Mouse (Mus musculus): Measurements from ENCODE around the gene 4930438A08Rik.
"Not testable (repeated sequence)": the region's sequence is repeated elsewhere in the genome, so short reads cannot be mapped to it uniquely, and the experiment has no call there.

Gene 4930438A08Rik

DNA sequence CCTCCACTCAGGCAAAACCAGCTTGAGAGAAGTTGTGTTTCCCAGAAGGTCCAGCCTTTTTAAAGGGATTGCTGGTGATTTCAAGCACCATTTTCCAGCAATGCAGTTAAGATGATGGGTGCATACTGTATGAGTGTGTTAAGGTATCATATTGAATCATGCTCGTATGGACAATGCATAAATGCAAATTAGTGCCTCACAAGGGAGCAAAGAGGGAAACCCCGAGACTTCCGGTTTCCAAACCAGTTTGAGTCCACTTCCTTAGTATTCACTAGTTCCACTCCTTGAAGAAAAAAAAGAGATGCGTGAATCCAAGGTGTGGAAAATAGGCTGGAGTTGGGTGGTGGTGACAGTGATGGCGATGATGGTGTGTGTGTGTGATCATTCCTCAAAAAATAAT lies 7.9 kb downstream of the 4930438A08Rik start:
- DNase-seq, result no peak

DNA sequence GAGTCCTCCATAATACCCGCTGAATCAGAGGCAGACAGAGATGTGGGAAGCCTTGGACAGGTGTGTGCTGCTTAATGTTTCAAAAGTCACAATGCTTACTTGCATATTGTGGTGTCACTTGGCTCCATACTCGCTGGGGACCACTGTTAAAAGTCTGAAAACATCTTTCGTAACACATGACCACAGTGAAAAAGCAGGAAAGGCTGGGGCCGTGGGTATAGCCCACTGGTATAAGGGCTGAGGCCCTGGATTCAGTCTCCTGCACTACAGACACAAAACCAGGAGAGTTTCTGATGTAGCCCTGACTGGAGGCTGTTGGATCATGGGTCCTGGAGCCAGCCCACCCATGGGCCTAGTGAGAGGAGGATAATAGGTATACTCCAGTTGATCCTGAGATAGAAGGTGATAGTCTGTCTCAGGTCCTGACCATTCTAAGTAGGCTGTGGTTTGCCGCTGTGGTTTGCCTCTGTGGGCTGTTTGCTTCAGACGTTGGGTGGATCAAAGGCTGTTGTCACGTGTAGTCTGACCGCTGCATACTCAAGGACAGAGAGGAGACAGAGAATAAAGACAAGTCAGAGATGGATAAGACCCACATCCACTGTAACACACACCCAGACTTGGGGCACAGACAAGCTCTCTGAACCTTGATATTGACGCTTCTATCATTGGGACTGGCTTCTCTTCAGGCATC lies 15.5 kb downstream of the 4930438A08Rik start:
- no peak for DNase-seq

DNA sequence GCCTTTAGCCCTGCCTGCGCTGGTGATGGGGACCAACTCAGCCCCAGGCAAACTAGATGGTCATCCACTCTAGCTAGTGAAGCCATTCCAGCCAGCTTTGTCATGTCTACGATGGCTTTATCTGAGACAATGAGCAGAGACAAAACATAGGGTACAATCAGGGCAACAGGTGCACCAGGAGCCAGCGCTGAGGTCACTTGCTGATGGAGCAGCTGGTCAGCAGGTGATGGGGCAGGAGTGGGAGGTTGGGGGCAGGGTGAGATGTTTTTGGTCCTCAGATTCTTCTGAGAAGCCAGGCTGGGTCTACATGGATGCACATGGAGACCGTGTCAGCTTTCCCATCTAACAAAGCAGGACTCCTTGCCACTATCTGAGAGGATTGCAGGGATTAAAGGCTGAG lies 16.2 kb downstream of the 4930438A08Rik start:
- DNase-seq, result no peak

DNA sequence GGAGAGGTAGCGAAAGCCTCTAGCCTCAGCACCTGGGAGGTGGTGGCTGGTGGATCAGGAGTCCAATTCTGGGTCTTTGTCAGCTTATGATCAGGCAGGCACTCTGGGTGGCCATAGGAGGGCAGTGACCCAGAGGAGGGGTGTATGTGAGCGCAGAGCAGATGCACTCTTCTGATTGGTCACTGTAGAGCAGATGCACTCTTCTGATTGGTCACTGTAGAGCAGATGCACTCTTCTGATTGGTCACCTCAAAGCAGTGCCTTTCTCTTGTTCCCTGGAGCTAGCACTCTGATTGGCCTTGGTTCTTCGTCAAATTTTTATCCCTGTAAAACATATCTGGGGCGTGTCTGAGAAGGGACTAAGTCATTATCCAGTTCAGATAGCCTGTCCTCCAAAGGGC lies 18.2 kb downstream of the 4930438A08Rik start:
- DNase-seq, result no peak

- peak; percentile 33 to 59 for DNase-seq
Observed at GRCm38 (mm10) chr11:58297396-58297795, 22.8 kb downstream of the 4930438A08Rik start.

DNA sequence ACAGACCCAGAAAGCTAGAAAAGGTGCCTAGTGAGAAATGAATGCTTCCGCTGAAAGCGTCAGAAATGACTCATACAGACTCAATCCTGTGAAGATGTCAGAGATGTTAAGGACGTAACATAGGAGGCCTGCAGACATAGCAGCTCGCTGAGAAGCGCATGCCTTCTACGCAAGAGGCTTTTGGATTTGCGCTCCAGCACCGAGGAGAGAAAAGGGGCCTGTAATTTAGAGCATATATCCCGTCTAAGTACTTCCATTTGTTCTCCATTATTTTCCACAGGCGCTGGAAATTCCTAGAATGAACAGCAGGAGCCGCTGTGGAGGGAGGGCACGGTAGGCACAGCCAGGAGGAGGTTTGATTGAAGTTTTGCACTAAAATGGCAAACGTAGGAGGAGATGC lies 26.5 kb downstream of the 4930438A08Rik start:
- DNase-seq, result peak; percentile 83 to 86

- DNase-seq, result peak; percentile 95
Observed at GRCm38 (mm10) chr11:58301837-58302754, 27.5 kb downstream of the 4930438A08Rik start.

DNA sequence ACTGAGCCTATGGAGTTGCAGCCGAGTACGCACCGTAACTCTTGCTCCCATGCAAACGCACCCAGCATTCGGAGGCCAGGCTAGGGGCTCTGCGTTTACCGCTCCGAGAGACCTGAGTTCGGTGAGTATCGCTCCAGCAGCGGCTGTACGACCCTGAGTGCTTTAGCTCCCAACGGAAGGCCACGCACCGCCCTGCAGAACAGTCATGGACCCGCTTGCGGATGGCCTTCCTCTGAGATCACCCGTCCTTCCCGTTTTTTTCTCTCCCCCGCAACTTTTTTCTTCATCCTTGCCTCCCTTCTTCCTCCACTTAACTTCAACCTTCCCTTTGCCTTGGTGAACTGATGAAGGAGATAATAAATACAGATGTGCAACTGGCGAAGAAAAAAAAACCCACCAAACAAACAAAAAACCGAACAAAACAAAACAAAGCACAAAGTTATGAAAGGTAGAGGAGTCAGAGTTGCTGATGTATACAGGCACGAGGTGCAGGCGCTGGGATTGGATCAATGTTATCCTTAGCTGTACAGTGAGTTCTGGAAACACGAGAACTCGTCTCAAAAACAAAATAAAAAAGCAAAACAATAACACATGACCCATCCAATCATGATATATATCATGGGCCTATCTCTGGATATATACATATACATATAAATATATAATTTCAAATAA lies 28.3 kb downstream of the 4930438A08Rik start:
- no peak for DNase-seq

GRCm38 (mm10) chr11:58303594-58303993 lies 29.0 kb downstream of the 4930438A08Rik start:
- DNase-seq, result no peak

DNA sequence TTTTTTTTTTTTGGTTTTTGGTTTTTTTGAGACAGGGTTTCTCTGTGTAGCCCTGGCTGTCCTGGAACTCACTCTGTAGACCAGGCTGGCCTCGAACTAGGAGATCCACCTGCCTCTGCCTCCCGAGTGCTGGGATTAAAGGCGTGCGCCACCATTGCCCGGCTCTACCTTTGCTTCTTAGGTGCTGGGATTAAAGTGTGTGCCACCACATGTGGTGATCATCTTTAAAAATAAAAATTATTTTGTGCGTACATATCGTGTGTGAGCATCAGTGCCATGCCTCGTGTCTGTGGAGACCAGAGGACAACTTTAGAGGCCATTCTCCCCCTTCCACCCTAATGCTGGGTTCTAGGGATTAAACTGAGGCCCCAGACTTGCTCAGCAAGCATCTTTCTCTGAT lies 30.7 kb downstream of the 4930438A08Rik start:
- DNase-seq, result not testable (repeated sequence)

GRCm38 (mm10) chr11:58306860-58307308 lies 32.3 kb downstream of the 4930438A08Rik start, which contains the start of gene Zfp692:
TSS of gene Zfp692 (plus strand) at chr11:58307069.
- peak; percentile 95 to 97 for DNase-seq

DNA sequence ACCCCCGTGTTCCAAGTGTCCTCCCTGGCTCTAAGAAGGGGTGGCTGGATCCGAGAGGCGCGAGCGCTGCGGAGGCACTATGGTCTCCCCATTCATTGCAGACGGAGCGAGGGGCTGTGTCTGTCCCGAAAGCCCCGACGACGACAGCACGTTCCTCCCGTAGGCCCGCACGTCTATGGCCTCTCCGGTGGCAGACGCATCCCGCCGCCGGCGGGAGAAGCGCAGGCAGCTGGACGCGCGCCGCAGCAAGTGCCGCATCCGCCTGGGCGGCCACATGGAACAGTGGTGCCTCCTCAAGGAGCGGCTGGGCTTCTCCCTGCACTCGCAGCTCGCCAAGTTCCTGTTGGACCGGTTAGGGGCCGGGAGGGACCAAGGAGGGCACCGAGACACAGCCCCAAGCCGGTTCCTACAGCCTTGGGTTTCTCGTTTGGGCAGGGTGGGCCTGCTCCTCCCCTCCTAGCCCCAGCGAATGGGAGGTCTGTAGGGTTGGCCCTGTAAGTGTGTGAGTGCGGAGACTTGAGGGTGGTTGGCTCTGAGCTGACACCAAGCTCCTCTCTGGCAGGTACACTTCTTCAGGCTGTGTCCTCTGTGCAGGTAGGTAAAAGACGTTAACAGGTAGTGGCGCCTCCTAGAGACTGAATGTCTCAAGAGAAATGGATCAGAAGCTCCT lies 32.9 kb downstream of the 4930438A08Rik start:
- peak; percentile 75 to 84 for DNase-seq

DNA sequence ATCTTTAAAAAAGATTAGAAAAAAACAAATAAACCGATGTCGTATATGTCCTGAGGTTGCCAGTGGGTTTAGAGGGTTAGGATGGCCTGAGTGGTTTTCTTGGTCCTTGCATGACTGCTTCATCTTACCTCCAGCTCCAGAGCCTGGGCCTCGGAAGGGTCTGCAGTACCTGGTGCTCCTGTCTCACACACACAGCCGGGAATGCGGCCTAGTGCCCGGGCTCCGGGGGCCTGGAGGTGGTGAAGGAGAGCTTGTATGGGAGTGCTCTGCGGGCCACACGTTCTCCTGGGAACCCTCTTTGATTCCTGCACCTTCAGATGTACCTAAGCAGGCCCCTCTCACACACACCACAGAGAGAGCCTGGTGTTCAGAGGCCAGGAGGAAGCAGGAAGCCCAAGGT lies 34.1 kb downstream of the 4930438A08Rik start:
- no peak for DNase-seq

- no peak for DNase-seq
Observed at GRCm38 (mm10) chr11:58314069-58314468, 39.5 kb downstream of the 4930438A08Rik start.

- DNase-seq, result no peak
Observed at GRCm38 (mm10) chr11:58315536-58316168, 41.1 kb downstream of the 4930438A08Rik start.

- no peak for DNase-seq
Observed at GRCm38 (mm10) chr11:58316344-58316743, 41.7 kb downstream of the 4930438A08Rik start.

DNA sequence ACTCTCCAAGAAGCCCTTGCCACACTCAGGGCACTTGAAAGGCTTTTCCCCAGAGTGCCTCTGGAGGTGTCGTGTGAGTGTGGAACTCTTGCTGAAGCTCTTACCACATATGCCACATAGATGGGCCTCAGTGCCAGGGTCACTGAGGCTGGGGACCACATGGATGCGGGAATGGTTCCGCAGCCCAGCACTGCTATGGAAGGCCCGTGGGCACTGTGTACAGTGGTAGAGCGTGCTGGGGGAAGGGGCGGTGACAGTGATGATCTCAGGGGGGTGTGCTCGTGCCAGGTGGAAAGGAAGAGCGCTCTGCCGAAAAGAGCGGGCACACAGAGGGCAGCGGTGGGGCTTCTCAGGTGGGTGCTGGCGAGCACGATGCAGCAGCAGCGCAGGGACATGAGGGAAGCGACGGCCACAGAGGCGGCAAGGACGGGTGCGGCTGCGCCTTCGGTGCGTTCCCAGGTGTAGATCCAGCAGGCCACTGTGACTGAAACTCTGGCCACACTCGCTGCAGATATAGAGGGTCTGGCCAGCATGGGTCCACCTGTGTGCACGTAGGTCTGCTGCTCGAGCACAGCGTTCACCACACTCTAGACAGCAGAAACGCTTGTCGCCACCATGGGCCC lies 42.3 kb downstream of the 4930438A08Rik start:
- DNase-seq, result no peak

- DNase-seq, result peak; percentile 98 to 99
Observed at GRCm38 (mm10) chr11:58322824-58323569, 48.4 kb downstream of the 4930438A08Rik start.

GRCm38 (mm10) chr11:58323570-58324340 lies 49.2 kb downstream of the 4930438A08Rik start:
- no peak for DNase-seq

All from kidney, postnatal 4 days (tissue).